Mouse (Mus musculus): ENCODE measurements around the gene Pvr. TPM values are rescaled to one million over a fixed set of nuclear protein-coding genes. Genes with fewer than 3 reads are reported as not detected.

The Pvr gene
- total RNA-seq, 2 experiments from 2014 or later = 8.0 to 9.4 TPM

DNA sequence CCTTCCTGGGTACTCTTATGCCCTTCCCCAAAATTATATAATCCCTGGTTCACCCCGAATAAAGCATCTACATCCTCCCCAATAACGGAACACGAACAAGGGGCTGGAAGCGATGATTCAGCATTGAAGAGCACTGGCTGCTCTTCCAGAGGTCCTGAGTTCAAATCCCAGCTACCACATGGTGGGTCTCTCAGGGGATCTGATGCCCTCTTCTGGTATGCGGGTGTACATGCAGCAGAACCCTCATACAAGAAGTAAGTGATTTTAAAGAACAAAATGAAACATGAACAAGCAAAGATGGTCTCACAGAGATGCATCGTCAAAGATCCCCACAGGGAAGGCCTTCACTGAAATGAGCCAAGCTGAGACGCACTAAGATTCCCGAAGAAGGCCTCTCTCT is 40.2 kb downstream of the Pvr start:
- no peak for DNase-seq
- intact Hi-C loops (cut with DNase I; ENCODE audit: low total_unique reads) = no loop called here

DNA sequence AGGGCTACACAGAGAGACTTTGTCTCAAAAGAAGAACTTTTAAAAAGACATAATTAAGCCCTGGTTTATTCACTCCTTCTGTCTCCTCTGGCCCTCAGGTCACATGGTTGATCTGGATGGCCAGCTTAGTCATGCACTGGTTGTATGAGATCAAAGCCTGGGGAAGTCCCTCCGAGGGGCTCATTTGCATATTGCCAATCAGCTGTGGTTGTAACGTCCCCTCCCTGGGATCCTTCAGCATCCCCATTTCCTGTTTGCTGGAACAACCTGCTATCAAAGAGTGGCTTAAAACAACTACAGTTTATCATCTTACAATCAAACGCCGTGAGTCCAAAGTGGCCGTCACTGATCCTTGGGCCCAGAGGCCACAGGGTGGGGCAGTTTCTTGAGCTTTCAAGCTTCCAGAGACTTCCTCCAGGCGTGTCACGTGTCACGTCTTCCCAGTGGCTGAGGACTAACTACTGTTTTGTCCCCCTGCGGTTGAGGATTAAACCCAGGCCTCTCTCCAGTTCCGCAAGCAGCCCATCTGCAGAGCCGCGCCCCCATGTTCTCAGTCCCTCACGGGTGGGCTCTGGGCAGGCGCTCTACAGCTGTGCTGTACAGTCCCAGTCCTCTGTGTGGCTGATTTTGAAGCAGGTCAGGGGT is 44.1 kb downstream of the Pvr start:
- DNase-seq = no peak

DNA sequence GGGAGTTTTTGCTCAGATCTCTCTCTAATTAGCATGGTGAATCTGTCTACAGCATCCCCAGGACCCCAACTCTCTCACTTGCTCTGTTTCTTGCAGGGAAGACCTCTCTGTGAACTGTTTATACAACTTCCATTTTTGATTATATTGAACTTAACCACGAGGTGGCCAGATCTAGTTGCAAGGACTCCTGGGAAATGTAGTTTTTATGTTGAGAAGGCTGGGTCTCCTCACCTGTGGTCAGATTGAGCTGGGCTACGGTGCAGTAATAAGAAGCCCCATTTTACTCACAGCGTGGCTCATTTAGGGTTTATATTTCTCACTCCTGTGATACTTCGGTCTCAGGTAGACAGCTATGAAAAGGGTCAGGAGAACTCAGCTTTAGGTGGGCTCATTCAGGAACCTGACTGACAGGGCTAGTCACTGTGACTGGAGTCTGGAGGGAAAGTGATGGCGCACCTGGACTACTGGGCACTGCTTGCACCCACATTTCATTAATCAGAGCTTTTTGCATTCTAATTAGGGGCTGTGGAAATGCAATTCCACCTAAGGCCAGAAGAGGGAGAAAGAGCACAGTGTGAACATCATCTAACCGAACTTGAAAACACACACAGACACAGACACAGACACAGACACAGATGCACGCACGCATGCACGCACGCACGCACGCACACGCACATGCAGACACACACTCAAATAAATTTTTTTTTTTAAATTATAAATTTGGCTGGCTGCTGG is 44.8 kb downstream of the Pvr start:
- no peak for DNase-seq
- intact Hi-C loops (cut with DNase I; ENCODE audit: low total_unique reads) = no loop called here

More for the DNA sequence above, 44.1 kb downstream of the Pvr start:
- intact Hi-C loops (cut with DNase I; ENCODE audit: low total_unique reads) = no loop called here

DNA sequence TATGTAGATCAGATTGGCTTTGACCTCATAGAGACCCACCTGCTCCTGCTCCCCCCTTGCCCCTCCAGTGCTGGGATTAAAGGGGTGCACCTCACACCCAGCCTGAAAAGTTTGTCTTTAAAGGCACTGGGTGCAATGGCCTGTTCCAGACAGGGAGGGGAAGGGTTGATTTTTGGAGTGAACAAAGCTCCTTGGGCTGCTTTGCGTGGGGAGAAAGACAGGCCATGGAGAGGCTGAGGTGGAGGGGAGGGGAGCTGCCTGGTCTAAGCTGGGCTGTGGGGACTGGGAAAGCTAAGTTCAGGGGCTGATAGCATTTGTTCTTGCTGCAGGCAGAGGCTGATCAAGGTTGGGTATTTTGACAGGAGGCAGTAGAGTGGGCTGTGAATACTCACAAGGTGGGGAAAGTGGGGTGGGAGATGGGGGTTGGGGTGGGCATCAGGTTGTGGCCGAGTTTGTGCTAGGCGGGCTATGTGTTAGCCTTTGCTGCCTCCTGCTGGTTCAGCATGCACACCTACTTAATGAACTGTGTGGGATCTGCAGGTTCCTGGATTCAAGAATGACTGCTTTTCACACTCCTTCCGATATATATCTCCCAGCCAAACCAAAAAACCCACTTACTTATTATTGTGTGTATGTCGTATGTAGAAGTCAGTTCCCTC is 48.9 kb downstream of the Pvr start:
- intact Hi-C loops (cut with DNase I; ENCODE audit: low total_unique reads) = no loop called here
- no peak for DNase-seq

DNA sequence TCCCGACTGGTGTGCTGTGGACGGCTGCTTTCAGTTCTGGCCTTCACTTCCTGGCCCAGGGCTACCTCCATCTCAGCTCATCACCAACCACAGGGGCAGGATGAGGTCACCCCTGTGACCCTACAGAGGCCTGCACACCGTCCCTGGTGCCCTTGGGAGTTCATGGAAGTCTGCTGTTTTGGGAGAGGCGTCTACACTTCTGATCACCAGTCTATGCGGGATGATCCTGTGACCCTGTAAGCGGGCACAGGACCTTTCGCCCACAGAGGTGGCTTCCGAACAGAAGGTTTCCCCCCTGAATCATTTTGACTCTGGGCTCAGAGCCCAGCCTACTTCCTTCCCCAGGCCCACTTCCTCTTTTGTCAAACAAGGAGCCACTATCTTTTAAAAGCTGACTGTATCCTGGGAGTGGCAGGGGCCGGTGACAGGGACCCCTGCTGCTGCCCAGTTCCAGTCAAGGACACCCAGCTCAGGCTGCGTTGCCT is 49.8 kb downstream of the Pvr start:
- intact Hi-C loops (cut with DNase I; ENCODE audit: low total_unique reads) = no loop called here
- no peak for DNase-seq

DNA sequence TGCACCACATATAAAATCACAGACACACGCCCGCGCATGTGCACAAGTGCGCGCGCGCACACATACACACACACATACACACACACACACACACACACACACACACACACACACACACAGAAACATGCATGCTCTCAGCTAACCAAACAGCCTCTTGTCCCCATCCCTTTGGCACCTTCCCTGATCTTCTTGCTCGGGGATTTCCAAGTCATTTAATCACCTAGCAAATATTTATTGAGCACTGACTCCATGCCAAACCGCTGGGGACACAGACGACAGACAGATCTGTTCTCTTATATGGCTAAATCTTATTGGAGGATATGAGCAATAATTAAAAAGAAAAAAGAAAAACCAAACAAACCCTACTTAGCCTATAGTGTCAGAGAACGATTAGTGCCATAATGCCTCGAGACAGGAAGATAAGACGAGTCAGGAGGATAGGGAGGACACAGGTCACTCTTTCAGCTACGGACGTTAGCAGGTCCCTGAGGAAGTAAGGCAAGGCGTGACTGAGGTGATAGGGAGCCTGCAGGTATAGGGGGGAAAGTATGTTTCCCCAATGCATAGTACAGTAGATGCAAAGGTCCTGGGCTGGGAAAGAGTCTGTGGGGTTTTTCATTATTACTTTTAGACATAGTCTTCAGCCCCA is 53.1 kb downstream of the Pvr start:
- DNase-seq = no peak
- intact Hi-C loops (cut with DNase I; ENCODE audit: low total_unique reads) = no loop called here

DNA sequence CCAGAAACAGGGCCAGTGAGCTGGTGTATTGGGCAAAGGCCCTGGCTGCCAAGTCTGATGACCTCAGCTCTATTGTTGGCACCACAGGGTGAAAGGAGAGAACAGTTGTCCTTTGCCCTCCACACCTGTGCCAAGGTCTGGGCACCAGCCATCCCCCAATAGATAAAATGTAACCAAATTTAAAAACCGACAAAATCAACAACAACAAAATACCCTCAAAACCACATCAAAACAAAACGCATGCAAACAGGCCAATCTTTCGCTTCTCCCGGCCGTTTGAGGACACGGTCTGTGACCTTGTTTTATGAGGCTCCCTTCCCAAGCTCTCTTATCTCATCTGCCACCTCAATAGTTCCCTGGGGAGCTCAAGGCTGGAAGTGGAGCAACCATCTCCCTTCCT is 54.5 kb downstream of the Pvr start:
- intact Hi-C loops (cut with DNase I; ENCODE audit: low total_unique reads) = no loop called here

DNA sequence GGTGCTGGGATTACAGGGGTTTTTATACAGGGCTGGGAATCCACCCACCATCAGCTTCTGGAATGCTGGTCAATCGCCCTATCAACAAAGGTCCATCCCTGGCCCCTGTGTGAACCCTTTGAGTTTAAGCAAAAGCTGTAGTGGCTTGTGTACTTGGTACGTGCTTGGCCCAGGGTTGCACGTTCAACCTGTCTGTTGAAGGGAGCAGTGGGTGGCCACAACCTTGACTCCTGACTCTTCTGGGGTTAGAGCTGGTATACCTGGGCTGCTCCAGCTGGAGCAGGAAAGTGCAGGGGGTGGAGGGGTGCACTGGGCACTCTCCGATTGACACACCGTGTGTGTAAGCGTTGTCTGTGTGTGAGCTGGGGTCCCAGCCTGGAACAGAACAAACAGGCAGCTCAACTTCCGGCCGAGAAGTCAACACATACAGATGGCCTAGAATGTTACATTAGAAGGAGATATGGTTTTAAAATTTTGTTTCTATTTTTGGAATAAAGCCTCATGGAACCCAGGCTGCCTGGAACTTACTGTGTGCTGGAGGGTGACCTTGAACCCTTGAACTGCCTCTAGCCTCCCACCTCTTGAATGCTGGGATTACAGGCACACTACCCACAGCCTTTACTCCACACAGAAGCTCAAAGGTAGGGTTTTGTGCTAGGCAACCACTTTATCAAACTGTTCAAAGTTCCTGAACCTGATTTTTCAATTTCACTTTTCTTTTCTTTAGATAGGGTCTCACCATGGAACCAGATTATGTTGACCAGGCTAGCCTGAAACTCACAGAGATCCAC is 55.5 kb downstream of the Pvr start:
- intact Hi-C loops (cut with DNase I; ENCODE audit: low total_unique reads) = no loop called here
- no peak for DNase-seq

More for the DNA sequence above, 54.5 kb downstream of the Pvr start:
- DNase-seq = no peak

DNA sequence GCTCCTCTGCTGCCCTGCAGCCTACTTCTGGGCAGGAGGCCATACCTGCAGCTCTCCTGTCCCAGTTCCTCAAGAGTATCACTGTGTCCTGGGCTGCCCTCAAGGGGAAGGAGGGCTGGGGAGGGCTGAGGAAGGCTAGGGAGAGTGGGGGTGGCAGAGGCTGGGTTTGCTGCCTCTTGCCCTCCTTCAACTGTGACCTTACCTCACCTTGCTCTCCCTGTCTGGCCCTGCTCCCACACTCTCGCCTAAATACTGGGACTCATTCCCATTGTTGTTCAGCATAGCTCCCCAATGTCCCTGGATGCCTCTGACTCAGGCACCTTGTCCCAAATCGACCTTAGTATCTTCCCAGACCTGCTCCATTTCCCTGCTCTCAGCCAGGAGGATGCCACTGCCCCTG is 56.7 kb downstream of the Pvr start:
- intact Hi-C loops (cut with DNase I; ENCODE audit: low total_unique reads) = no loop called here
- no peak for DNase-seq

DNA sequence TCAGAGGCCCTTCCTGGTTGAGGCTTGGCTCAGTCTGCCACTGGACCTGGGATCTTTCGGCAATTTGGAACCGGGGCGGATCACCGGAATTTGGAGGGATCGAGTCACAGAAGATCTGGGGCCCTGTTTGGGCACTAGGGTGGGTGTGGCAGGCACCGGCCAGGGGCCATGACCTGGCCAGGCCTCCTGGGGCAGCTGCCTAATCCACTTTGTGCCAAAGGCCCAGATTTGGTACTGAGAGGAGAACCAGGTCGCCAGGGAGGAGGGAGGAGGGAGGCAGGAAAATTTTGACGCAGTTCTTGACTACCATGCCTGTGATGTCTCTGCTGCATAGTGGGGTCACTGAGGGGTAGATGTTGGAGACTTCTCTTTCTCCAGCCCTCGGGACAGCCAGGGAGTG is 59.8 kb downstream of the Pvr start, which contains the start of gene Ceacam16:
Ceacam16 (minus strand) TSS at position 101 of the 400 bp plus-strand sequence.
- no peak for DNase-seq
- intact Hi-C loops (cut with DNase I; ENCODE audit: low total_unique reads) = no loop called here

DNA sequence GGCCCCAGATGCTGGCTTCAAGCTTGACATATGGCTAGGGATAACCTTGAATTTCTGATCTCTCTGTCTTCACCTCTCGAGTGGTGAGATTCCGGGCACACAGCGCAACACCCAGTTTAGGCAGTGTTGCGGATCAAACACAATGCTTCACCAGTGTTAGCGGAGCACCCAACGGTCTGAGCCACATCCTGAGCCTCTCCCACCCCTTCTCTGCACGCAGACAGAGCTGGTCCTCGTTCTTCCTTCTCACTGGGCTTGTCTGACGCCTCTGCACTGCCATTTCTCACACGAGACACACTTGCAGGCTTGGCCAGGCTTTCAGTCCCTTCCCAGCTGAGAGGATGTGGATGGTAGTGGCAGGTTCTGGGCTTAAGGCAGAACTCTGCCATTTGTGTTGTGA is 61.2 kb downstream of the Pvr start:
- intact Hi-C loops (cut with DNase I; ENCODE audit: low total_unique reads) = no loop called here

DNA sequence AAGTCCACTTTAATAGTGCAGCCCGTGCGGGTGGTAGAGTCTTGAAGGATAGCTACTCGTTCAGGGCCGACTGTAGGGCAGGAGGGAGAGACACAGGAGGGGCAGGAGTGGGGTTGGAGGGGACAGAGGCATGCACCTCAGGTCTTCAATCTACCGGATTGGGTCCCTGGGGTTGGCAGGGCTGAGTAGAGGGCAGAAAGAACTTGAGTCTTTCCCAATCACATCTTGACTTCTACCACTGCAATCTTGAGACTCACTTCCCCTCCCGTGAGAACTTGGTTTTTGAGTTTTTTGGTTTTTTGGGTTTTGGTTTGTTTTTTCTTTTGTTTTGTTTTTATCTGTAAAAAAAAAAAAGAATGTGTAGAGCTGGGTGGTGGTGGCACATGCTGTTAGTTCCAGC is 64.7 kb downstream of the Pvr start:
- intact Hi-C loops (cut with DNase I; ENCODE audit: low total_unique reads) = no loop called here
- no peak for DNase-seq

More for the DNA sequence above, 61.2 kb downstream of the Pvr start:
- no peak for DNase-seq

DNA sequence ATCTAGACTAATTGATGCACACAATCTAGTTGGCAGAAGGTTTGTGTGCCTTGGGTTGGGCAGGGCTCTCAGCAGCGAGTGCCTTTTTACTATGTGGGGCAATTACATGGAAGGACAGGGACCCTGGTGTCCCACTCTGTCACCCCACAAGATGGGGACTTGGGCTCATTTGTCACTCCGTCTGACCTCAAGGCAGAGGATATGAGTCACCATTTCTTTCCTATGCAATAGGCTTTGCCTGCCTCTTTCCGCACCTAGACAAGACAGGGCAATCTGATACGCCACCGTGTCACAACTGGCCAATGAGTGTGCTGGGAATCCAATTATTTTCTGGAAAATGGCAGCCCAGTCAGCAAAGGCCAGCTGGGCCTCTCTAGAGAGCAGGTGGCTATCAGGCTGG is 65.3 kb downstream of the Pvr start:
- intact Hi-C loops (cut with DNase I; ENCODE audit: low total_unique reads) = no loop called here
- no peak for DNase-seq

Other genes with a start within 250 kb of the Pvr start
- gene Apoc2, start 243.2 kb downstream of the Pvr start, total RNA-seq (2021) = under 1 TPM; 0.41 to 0.44 TPM
- gene Gm44805, start 239.7 kb downstream of the Pvr start, total RNA-seq (2021) = not detected
- gene Apoc4, start 239.7 kb downstream of the Pvr start, total RNA-seq (2021) = not detected
- gene Apoc1, start 228.5 kb downstream of the Pvr start, total RNA-seq (2021) = 1 to 10 TPM in 1 of 2 experiments, not detected in 1; 1.3 TPM
- gene Apoe, start 222.0 kb downstream of the Pvr start, total RNA-seq (2021) = 10 to 100 TPM; 56.6 to 84.2 TPM
- gene Tomm40, start 205.7 kb downstream of the Pvr start, total RNA-seq (2021) = 10 to 100 TPM; 52.9 to 55.7 TPM
- gene Nectin2, start 170.7 kb downstream of the Pvr start, total RNA-seq (2021) = 10 to 100 TPM in 1 of 2 experiments, 1 to 10 TPM in 1; 9.8 to 12.9 TPM
- gene Bcam, start 150.1 kb downstream of the Pvr start, total RNA-seq (2021) = 10 to 100 TPM; 48.5 to 51.9 TPM
- not detected for gene Cblc, start 124.4 kb downstream of the Pvr start, total RNA-seq (2021)
- gene Bcl3, start 98.4 kb downstream of the Pvr start, total RNA-seq (2021) = 1 to 10 TPM; 3.2 to 4.1 TPM
- gene Gm19345, start 69.2 kb downstream of the Pvr start, total RNA-seq (2021) = not detected
- gene Ceacam16, start 59.9 kb downstream of the Pvr start, total RNA-seq (2021) = under 1 TPM in 1 of 2 experiments, not detected in 1; 0.12 TPM
- not detected for gene Ceacam19, start 33.2 kb downstream of the Pvr start, total RNA-seq (2021)
- gene Igsf23, start 29.6 kb upstream of the Pvr start, total RNA-seq (2021) = not detected
- not detected for gene Ceacam20, start 44.3 kb upstream of the Pvr start, total RNA-seq (2021)
- not detected for gene Nlrp9b, start 70.3 kb upstream of the Pvr start, total RNA-seq (2021)
- not detected for gene Vmn1r91, start 178.5 kb upstream of the Pvr start, total RNA-seq (2021)
- not detected for gene Gm16442, start 201.4 kb upstream of the Pvr start, total RNA-seq (2021)
- gene Vmn1r93, start 217.9 kb upstream of the Pvr start, total RNA-seq (2021) = not detected
- not detected for gene Vmn1r94, start 247.2 kb upstream of the Pvr start, total RNA-seq (2021)

All from gastrocnemius, postnatal 14 days (tissue).